9 mouse cellular contexts compared by ENCODE assay signal in the genomic region with DNA sequence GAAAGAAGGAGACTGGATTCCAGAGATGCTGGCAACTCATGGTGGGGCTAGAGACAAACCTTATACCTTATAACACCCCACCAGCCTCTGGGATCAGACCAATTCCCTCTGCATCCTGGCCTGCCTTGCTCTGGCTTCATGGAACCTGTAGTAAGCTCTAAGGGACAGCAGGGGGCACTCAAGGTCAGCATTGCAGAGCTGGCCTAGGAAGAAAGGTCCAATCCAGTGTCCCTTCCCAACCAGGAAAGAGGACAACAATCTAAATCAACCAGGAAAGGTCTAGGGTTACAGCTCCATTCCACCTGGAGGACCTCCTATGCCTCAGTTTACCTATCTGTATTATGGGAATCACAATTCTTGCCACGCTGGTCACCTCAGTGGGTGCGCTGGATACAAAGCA. TPM values are rescaled to one million over a fixed set of nuclear protein-coding genes. Genes with fewer than 3 reads are reported as not detected.
DNase-seq lines count a peak whose midpoint lies in the region; ATAC-seq and TF ChIP-seq lines count a peak whose summit lies in the region.
"Had no signal": no experiment of that assay in that cellular context is flagged by ENCODE, and none has a peak within 500 bp of the region (broad histone marks: within the 10 kb centered on the region; RNA-seq: fewer than 3 reads in every experiment).

No protein-coding gene starts in this region.

- ATAC-seq in kidney, embryonic 15.5 days (replicated peaks; ENCODE audit: low FRiP score): peak; percentile 27; the same call in 1 of the 2 replicates
- peak; percentile 32; the same call in 1 of the 2 replicates for ATAC-seq in liver, embryonic 15.5 days (ENCODE audit: insufficient read depth)

- H3K4me3 ChIP-seq in E14TG2a.4 (replicated peaks; ENCODE audit: low read length): no peak overlapping the region
- no peak overlapping the region for H3K4me3 ChIP-seq in kidney, embryonic 15.5 days (replicated peaks)
- H3K4me3 ChIP-seq in liver, embryonic 15.5 days (replicated peaks): no peak overlapping the region
- H3K4me3 ChIP-seq: hindbrain, embryonic 15.5 days had no signal

- peaks cover 7% of the 10 kb centered on the region; the same call in 1 of the 2 replicates for H3K27me3 ChIP-seq in E14TG2a.4 (ENCODE audit: insufficient read depth, low read length)
- no peaks in the 10 kb centered on the region for H3K27me3 ChIP-seq in kidney, embryonic 15.5 days
- no peaks in the 10 kb centered on the region for H3K27me3 ChIP-seq in liver, embryonic 15.5 days
- H3K27me3 ChIP-seq: hindbrain, embryonic 15.5 days had no signal

- H3K4me2 ChIP-seq in kidney, embryonic 15.5 days: no peak overlapping the region
- H3K4me2 ChIP-seq in liver, embryonic 15.5 days: no peak overlapping the region
- H3K4me2 ChIP-seq: hindbrain, embryonic 15.5 days had no signal

- H3K9me3 ChIP-seq in E14TG2a.4 (ENCODE audit: low read length): 0 out of 2 replicates have a peak, but pooled peaks cover 3% of the 10 kb centered on the region
- no peaks in the 10 kb centered on the region for H3K9me3 ChIP-seq in kidney, embryonic 15.5 days (replicated peaks)
- no peaks in the 10 kb centered on the region for H3K9me3 ChIP-seq in liver, embryonic 15.5 days (replicated peaks)
- H3K9me3 ChIP-seq: hindbrain, embryonic 15.5 days had no signal

- no peaks in the 10 kb centered on the region for H3K36me3 ChIP-seq in E14TG2a.4 (ENCODE audit: insufficient read depth, low read length)
- H3K36me3 ChIP-seq in kidney, embryonic 15.5 days: no peaks in the 10 kb centered on the region
- peaks cover 85% of the 10 kb centered on the region for H3K36me3 ChIP-seq in liver, embryonic 15.5 days (replicated peaks)

- no peak overlapping the region for H3K27ac ChIP-seq in kidney, embryonic 15.5 days
- H3K27ac ChIP-seq in liver, embryonic 15.5 days (replicated peaks): no peak overlapping the region

- no peak overlapping the region for H3K9ac ChIP-seq in kidney, embryonic 15.5 days
- no peak overlapping the region for H3K9ac ChIP-seq in liver, embryonic 15.5 days
- H3K9ac ChIP-seq: hindbrain, embryonic 15.5 days had no signal

- peak; percentile 68 to 88 for DNase-seq in adrenal gland, adult (ENCODE audit: inconsistent age in 2 of 2, low spot score in 1 of 2)
- DNase-seq in adrenal gland, adult 8-10 months: no peak
- peak; percentile 41 for DNase-seq in cerebellum, adult 11-12 months
- DNase-seq in gastrocnemius, postnatal 10 days: peak; percentile 54
- DNase-seq in retina, postnatal 7 days (ENCODE audit: low read depth, low spot score): peak; percentile 49

- WGBS in kidney, embryonic 15.5 days: 98% methylated on average over 2 of the region's 2 CpGs
- WGBS in liver, embryonic 15.5 days (ENCODE audit: insufficient replicate concordance): 98% methylated on average over 2 of the region's 2 CpGs

- peaks cover 5% of the 10 kb centered on the region for H3K4me1 ChIP-seq in E14TG2a.4 (replicated peaks; ENCODE audit: low read depth, low read length)
- peaks cover 9% of the 10 kb centered on the region; the same call in 1 of the 2 replicates for H3K4me1 ChIP-seq in kidney, embryonic 15.5 days
- H3K4me1 ChIP-seq in liver, embryonic 15.5 days (replicated peaks): peaks cover 5% of the 10 kb centered on the region

- peak; percentile 90 for TF ChIP-seq CTCF in E14TG2a.4 (conservative IDR thresholded peaks at IDR 0.05; ENCODE audit: low read length)

RNA-seq across cellular contexts. Expression of a gene that starts 18.4 kb away (rescaled TPM):
- total RNA-seq in adrenal gland, adult 8-10 months (2022): 10 to 100 TPM in 2 of 4 experiments, 1 to 10 TPM in 2; 7.6 to 28.1 (median 12.6) TPM
- total RNA-seq in gastrocnemius, postnatal 10 days (2021): 1 to 10 TPM; 3.8 to 5.7 TPM
- polyA plus RNA-seq in kidney, embryonic 15.5 days (2015; fragmentation: Nextera tagmentation; extraction: Ambion mirVana): 4.6 and 5.9 TPM in 2 replicates
- 12.1 and 12.3 TPM in 2 replicates for polyA plus RNA-seq in liver, embryonic 15.5 days (2015; fragmentation: Nextera tagmentation; extraction: Ambion mirVana)

RNA-seq across cellular contexts. Expression of a gene that starts 57.8 kb away (rescaled TPM):
- total RNA-seq in adrenal gland, adult 8-10 months (2022): 10 to 100 TPM; 59.3 to 74.4 (median 65.0) TPM
- total RNA-seq in gastrocnemius, postnatal 10 days (2021): 10 to 100 TPM; 36.4 to 36.7 TPM
- polyA plus RNA-seq in kidney, embryonic 15.5 days (2015; fragmentation: Nextera tagmentation; extraction: Ambion mirVana): 26.1 and 27.7 TPM in 2 replicates
- polyA plus RNA-seq in liver, embryonic 15.5 days (2015; fragmentation: Nextera tagmentation; extraction: Ambion mirVana): 11.8 and 12.5 TPM in 2 replicates
